Mouse (Mus musculus) CH12.LX (cell line): ENCODE results near the gene Med8. TPM values are rescaled to one million over a fixed set of nuclear protein-coding genes. Genes with fewer than 3 reads are reported as not detected.

ENCODE experiments used
- DNase-seq: peaks from one replicate; pipeline ENCODE4 v3.0.0-alpha.2; 2013; ENCODE audit errors: extremely low read depth
- H3K27ac ChIP-seq: 2 replicates; pipeline ENCODE4 v1.5.1; 2012; ENCODE audit warnings: low read depth, mild to moderate bottlenecking, control low read depth, moderate library complexity; ENCODE audit not compliant: insufficient read depth
- H3K27me3 ChIP-seq: replicated peaks from 2 replicates; pipeline ENCODE3; 2012; ENCODE audit warnings: inconsistent platforms
- H3K36me3 ChIP-seq, 2 experiments: replicated peaks in 1 of 2; 2 replicates each; pipeline versions ENCODE3 to v1.6.1; 2012; ENCODE audit warnings: inconsistent platforms in 1 of 2, low read length in 1 of 2, mild to moderate bottlenecking in 1 of 2, mixed read lengths in 1 of 2, moderate library complexity in 1 of 2; ENCODE audit not compliant: control insufficient read depth in 1 of 2, insufficient read depth in 1 of 2
- H3K4me1 ChIP-seq, 2 experiments: 2 replicates each; pipeline ENCODE4 v1.6.1; 2012; ENCODE audit warnings: inconsistent platforms in 1 of 2, moderate library complexity in 1 of 2; ENCODE audit not compliant: insufficient read depth in 2 of 2, control insufficient read depth in 1 of 2
- H3K4me2 ChIP-seq: 2 replicates; pipeline ENCODE4 v1.6.1; 2012; ENCODE audit warnings: low read depth, mild to moderate bottlenecking, control low read depth; ENCODE audit not compliant: poor library complexity, insufficient read depth, severe bottlenecking
- H3K4me3 ChIP-seq, 3 experiments: fragments of 150-350 bp in 1 of 3; sonication (generic) in 1 of 3; replicated peaks in 1 of 3; 2 replicates each; pipeline versions ENCODE3 to v1.5.1; 2011 to 2012; ENCODE audit warnings: low read depth in 2 of 3, low read length in 2 of 3, mild to moderate bottlenecking in 2 of 3, moderate library complexity in 2 of 3, control low read depth in 1 of 3, improper control_type of control experiment in 1 of 3, inconsistent platforms in 1 of 3, mixed read lengths in 1 of 3; ENCODE audit not compliant: poor library complexity in 1 of 3
- H3K79me2 ChIP-seq: replicated peaks from 2 replicates; pipeline ENCODE4 v1.6.1; 2012; ENCODE audit warnings: mild to moderate bottlenecking, moderate library complexity; ENCODE audit not compliant: control insufficient read depth, poor library complexity, insufficient read depth, severe bottlenecking; ENCODE audit errors: extremely low read depth
- H3K9ac ChIP-seq: 2 replicates; pipeline ENCODE4 v1.6.1; 2012; ENCODE audit warnings: low read depth, mild to moderate bottlenecking, control low read depth, moderate library complexity; ENCODE audit not compliant: insufficient read depth
- H3K9me3 ChIP-seq: replicated peaks from 2 replicates; pipeline ENCODE3; 2012; ENCODE audit warnings: low read length, inconsistent platforms, mixed read lengths
- BHLHE40 ChIP-seq: IDR thresholded peaks from 2 replicates; pipeline ENCODE4 v1.6.1; 2011; ENCODE audit warnings: mild to moderate bottlenecking, low read depth, low read length, improper control_type of control experiment
- E2F4 ChIP-seq: IDR thresholded peaks from 2 replicates; pipeline ENCODE4 v1.6.1; 2011; ENCODE audit warnings: low read depth, low read length, improper control_type of control experiment; ENCODE audit not compliant: insufficient replicate concordance
- ELF1 ChIP-seq: IDR thresholded peaks from 2 replicates; pipeline ENCODE4 v1.6.1; 2014; ENCODE audit warnings: low read depth, mild to moderate bottlenecking, inconsistent platforms, low read length, improper control_type of control experiment
- EP300 ChIP-seq: IDR thresholded peaks from 2 replicates; pipeline ENCODE4 v1.6.1; 2011; ENCODE audit warnings: low read length, improper control_type of control experiment
- GABPA ChIP-seq: IDR thresholded peaks from 2 replicates; pipeline ENCODE4 v1.6.1; 2012; ENCODE audit warnings: low read depth, low read length, improper control_type of control experiment, inconsistent platforms; ENCODE audit not compliant: insufficient replicate concordance
- IRF4 ChIP-seq: IDR thresholded peaks from 2 replicates; pipeline ENCODE4 v1.6.1; 2014; ENCODE audit warnings: low read depth, mild to moderate bottlenecking, inconsistent platforms, low read length, improper control_type of control experiment
- JUN ChIP-seq: IDR thresholded peaks from 2 replicates; pipeline ENCODE4 v1.6.1; 2011; ENCODE audit warnings: low read depth, mild to moderate bottlenecking, low read length, improper control_type of control experiment, moderate library complexity; ENCODE audit not compliant: insufficient read depth
- JUND ChIP-seq: conservative IDR thresholded peaks from 2 replicates; pipeline ENCODE4 v1.6.1; 2011; ENCODE audit warnings: low read depth, low read length, improper control_type of control experiment
- MAFK ChIP-seq: IDR thresholded peaks from 2 replicates; pipeline ENCODE4 v1.6.1; 2011; ENCODE audit warnings: low read length, improper control_type of control experiment; ENCODE audit not compliant: insufficient replicate concordance
- MAX ChIP-seq: IDR thresholded peaks from 2 replicates; pipeline ENCODE4 v1.6.1; 2011; ENCODE audit warnings: low read length, improper control_type of control experiment
- MAZ ChIP-seq: IDR thresholded peaks from 2 replicates; pipeline ENCODE4 v1.6.1; 2012; ENCODE audit warnings: low read depth, mild to moderate bottlenecking, inconsistent platforms, low read length, improper control_type of control experiment, moderate library complexity
- MEF2A ChIP-seq: IDR thresholded peaks from 2 replicates; pipeline ENCODE4 v1.6.1; 2014; ENCODE audit warnings: low read depth, mild to moderate bottlenecking, inconsistent platforms, low read length, improper control_type of control experiment, borderline replicate concordance
- MXI1 ChIP-seq: IDR thresholded peaks from 2 replicates; pipeline ENCODE4 v1.6.1; 2011; ENCODE audit warnings: mild to moderate bottlenecking, low read depth, low read length, improper control_type of control experiment
- NRF1 ChIP-seq: IDR thresholded peaks from 2 replicates; pipeline ENCODE4 v1.6.1; 2014; ENCODE audit warnings: low read depth, mild to moderate bottlenecking, inconsistent platforms, low read length, improper control_type of control experiment, moderate library complexity
- SMC3 ChIP-seq: IDR thresholded peaks from 2 replicates; pipeline ENCODE4 v1.6.1; 2011; ENCODE audit warnings: low read depth, low read length, improper control_type of control experiment
- TBP ChIP-seq: conservative IDR thresholded peaks from 2 replicates; pipeline ENCODE4 v1.6.1; 2011; ENCODE audit warnings: low read depth, low read length, improper control_type of control experiment
- TCF12 ChIP-seq: IDR thresholded peaks from 2 replicates; pipeline ENCODE4 v1.6.1; 2014; ENCODE audit warnings: low read depth, mild to moderate bottlenecking, inconsistent platforms, low read length, improper control_type of control experiment
- USF1 ChIP-seq: IDR thresholded peaks from 2 replicates; pipeline ENCODE4 v1.6.1; 2014; ENCODE audit warnings: low read depth, mild to moderate bottlenecking, inconsistent platforms, low read length, improper control_type of control experiment
- USF2 ChIP-seq: conservative IDR thresholded peaks from 2 replicates; pipeline ENCODE4 v1.6.1; 2011; ENCODE audit warnings: low read depth, low read length, improper control_type of control experiment
- ZC3H11A ChIP-seq: IDR thresholded peaks from 2 replicates; pipeline ENCODE4 v1.6.1; 2012; ENCODE audit warnings: low read depth, mild to moderate bottlenecking, inconsistent platforms, low read length, improper control_type of control experiment
- dilution Hi-C: fragments of 300-500 bp; cut with MboI; formaldehyde crosslinking; loops from 2 replicates; pipeline ENCODE4 v1.14.3; 2020; ENCODE audit warnings: low sequenced_read_pairs; ENCODE audit not compliant: extremely low pct_unique_long_range_greater_than_20kb, extremely low pct_ligation_motif_present
- in situ Hi-C: fragments of 300-500 bp; cut with MboI; formaldehyde crosslinking; loops from 3 replicates; pipeline ENCODE4 v1.14.3; 2019; ENCODE audit warnings: low sequenced_read_pairs, low pct_ligation_motif_present, low pct_unique_long_range_greater_than_20kb, mixed read lengths
- polyA plus RNA-seq: library from polyadenylated mRNA; unstranded; fragments of >175 nt; gene quantifications from 2 replicates; pipeline ENCODE4 v1.2.1, GENCODE M21; 2012; ENCODE audit warnings: low read depth; ENCODE audit not compliant: insufficient read length
- total RNA-seq, 2 experiments: library from RNA; depleted of rRNA; stranded (reverse); fragments of 300-350 nt in 1 of 2; fragments of >200 nt in 1 of 2; gene quantifications; 2 replicates each; pipeline ENCODE4 v1.2.3; 2012 to 2014

The Med8 gene
- total and polyA plus RNA-seq, 3 experiments: 102 to 152 (median 109) TPM

- no peak for TF ChIP-seq EP300
- no peak for TF ChIP-seq JUND
- TF ChIP-seq ZC3H11A: no peak
- no peak for TF ChIP-seq ELF1
- no peak for TF ChIP-seq JUN
- no peak for TF ChIP-seq MXI1
- H3K9me3 ChIP-seq: no peaks in the 10 kb centered on the region
- no peak overlapping the region for H3K4me3 ChIP-seq
- H3K4me2 ChIP-seq: no peak overlapping the region
- dilution Hi-C loops: no loop called here
- in situ Hi-C loops: no loop called here
- H3K27ac ChIP-seq: no peak overlapping the region
- peaks cover 63 to 83% of the 10 kb centered on the region in 2 experiments for H3K36me3 ChIP-seq
- H3K27me3 ChIP-seq: no peaks in the 10 kb centered on the region
- H3K79me2 ChIP-seq: no peaks in the 10 kb centered on the region
- H3K9ac ChIP-seq: no peak overlapping the region
- no peak for DNase-seq
- H3K4me1 ChIP-seq: no peaks in the 10 kb centered on the region
Observed at GRCm38 (mm10) chr4:118417112-118417797, 8.1 kb downstream of the Med8 start.

GRCm38 (mm10) chr4:118421384-118421783, 12.2 kb downstream of the Med8 start:
- DNase-seq: no peak
- dilution Hi-C loops (no loop called here), in situ Hi-C loops (no loop called here)
- peaks cover 0 to 7% of the 10 kb centered on the region in 2 experiments; a peak in 1 of 4 replicates for H3K4me1 ChIP-seq
- H3K4me2 ChIP-seq: no peak overlapping the region
- H3K4me3 ChIP-seq: no peak overlapping the region
- no peak overlapping the region for H3K9ac ChIP-seq
- no peaks in the 10 kb centered on the region for H3K9me3 ChIP-seq
- H3K36me3 ChIP-seq: peaks cover 25 to 45% of the 10 kb centered on the region in 2 experiments
- no peak overlapping the region for H3K27ac ChIP-seq
- no peak for TF ChIP-seq E2F4
- TF ChIP-seq ELF1: no peak
- no peak for TF ChIP-seq MAFK
- no peak for TF ChIP-seq TCF12
- TF ChIP-seq NRF1: no peak
- TF ChIP-seq MAZ: no peak
- no peaks in the 10 kb centered on the region for H3K27me3 ChIP-seq
- H3K79me2 ChIP-seq: no peaks in the 10 kb centered on the region

GRCm38 (mm10) chr4:118424541-118425160, 15.5 kb downstream of the Med8 start:
- Histone ChIP-seq H3K4me2 (no peak overlapping the region), H3K4me3 (no peak overlapping the region)
- in situ Hi-C loops: no loop called here

More at GRCm38 (mm10) chr4:118424541-118425160, 15.5 kb downstream of the Med8 start:
- Histone ChIP-seq H3K4me1 (peaks cover 7 to 24% of the 10 kb centered on the region in 2 experiments), H3K79me2 (peaks cover 16% of the 10 kb centered on the region), H3K9ac (no peak overlapping the region), H3K9me3 (no peaks in the 10 kb centered on the region), H3K36me3 (peaks cover 9 to 19% of the 10 kb centered on the region in 2 experiments), H3K27me3 (no peaks in the 10 kb centered on the region), H3K27ac (no peak overlapping the region)
- no peak for DNase-seq
- dilution Hi-C loops: no loop called here
- TF ChIP-seq SMC3 (no peak), TBP (no peak), MEF2A (no peak), JUND (no peak), MAFK (no peak), GABPA (no peak), USF1 (no peak), IRF4 (no peak), ZC3H11A (no peak), MAX (no peak), BHLHE40 (no peak), USF2 (no peak)
